Mouse (Mus musculus): ENCODE measurements around the gene Carns1.

Carns1 gene

DNA sequence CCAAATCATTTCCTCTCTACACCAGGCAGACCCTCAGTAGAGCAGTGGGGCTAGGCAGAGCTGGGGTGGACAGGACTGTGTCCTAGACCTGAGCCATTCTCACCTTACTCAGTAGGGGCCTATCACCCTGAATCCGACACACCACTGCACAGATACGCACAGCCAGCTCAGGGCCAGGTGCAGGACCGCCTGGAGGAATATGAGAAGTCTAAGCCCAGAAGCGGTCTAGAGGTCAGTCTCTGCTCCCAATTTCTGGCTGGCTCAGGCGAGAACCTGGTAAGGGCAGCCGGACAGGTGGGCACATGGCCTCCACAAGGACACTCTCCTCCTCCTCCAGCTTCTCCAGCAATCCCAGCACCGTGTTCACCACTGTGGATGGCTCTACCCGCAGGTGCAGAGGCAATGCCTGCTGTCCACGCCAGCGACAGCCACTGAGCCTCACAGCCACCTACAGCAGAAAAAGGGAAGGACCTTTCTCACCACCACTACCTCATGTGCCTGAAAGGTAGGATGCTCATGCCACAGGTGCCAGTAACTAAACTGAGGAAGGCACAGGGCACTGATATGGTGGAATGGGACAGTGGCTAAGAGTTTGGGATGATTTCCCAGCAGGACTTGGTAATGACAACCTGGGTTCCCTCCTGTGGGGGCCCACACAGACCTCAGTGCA lies 4.4 kb downstream of the Carns1 start:
- no peak for DNase-seq (ENCODE audit: low read depth)

- DNase-seq (ENCODE audit: low read depth) = no peak
Measured at GRCm38 (mm10) chr19:4169810-4170209, 5.5 kb downstream of the Carns1 start.

DNA sequence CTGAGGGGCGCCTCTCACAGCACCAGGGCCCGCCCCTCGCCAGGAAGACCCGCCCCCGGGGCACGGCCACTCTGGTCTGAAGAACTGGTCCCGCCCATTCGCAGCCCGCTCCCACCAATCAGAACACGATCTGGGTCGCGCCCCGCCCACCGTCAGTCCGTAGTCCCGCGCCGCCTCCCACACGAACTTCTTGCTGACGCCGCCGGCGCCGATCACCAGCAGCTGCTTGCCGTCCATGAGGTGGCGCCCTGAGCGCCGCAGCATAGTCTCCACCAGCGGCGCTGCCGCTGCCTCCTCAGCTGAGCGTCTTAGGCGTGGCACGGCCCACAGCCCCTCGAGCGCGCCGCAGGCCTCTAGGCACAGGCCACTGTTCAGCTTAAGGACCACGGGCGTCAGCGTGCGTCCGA lies 5.9 kb downstream of the Carns1 start:
- peak; percentile 92 for DNase-seq (ENCODE audit: low read depth)

GRCm38 (mm10) chr19:4166678-4167476 lies 8.4 kb downstream of the Carns1 start:
- no peak for DNase-seq (ENCODE audit: low read depth)

- DNase-seq (ENCODE audit: low read depth) = no peak
Measured at GRCm38 (mm10) chr19:4164721-4165120, 10.6 kb downstream of the Carns1 start.

DNA sequence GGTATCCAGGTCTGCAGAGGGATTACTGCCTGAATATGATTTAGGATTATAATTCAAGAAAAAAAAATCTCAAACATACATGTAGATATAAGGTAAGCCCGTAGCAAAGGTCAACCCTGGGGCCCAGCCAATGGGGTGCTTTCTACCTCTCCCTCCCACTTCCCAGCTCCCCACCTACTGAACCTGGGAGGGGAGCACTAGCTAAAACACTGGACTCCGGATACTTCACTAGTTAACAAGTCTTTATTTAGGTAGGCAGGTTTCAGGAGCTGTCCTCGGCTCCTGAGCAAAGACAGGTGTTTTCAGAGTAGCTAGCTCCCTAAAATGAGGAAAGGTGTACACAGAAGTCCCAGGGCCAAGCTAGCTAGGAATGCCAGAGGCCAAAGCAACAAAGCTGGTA lies 11.2 kb downstream of the Carns1 start:
- DNase-seq (ENCODE audit: low read depth) = no peak

DNA sequence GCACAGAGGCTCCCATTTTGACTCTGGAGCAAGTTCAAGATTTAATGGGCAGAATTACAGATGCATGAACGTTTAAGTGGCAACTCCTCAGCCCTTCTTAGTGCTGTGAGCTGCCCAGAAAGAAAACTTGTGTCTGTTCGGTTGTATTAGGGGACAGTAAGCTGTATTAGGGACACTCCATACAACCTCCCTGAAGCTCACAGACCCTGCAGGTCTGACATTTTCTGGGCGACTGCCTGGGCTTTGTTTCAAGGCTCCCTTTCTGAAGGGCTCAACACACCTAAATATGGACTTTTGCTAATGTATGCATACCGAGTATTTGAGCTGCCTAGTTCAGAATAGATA lies 11.8 kb downstream of the Carns1 start:
- DNase-seq (ENCODE audit: low read depth) = no peak

DNA sequence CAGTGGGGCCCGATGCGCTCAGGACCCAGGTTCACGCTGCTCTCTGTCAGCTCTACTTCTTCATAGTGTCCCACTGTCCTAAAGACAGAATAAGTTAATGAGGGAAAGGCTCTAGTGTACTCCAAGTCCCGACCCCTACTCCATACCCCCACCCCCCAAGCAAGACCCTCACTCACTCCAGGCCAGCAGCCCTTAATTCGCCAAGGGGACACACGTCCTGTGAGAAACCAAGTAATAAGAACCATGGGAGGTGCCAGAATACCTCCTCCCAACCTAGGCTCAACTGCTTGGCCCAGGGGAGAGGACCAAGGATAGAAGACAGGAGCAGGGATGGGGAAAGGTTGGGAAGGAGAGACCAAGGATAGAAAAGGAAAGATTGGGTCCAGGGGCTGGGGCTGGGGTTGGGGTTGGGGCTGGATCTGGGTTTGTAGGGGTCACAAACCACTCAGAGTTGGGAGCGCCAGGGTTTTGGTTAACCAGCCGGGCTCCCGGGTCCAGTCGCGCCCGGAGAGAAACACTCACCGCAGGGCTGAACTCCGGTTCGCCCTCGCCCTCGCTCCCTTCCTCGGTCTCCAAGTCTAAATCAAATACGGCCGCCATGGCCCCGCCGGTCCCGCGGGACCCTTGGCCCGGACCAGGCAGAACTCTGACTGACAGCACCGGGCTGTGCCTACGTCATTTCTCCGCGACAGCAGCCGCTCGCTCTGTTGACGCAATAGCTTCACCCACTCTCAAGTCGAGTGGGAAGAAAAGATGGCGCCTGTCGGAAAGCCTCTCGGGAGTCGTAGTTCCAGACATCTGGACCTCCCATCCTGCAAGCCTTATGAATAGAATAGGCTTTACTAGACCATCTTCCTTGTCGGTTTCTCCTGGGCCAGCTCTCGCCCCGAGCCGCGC lies 12.4 kb downstream of the Carns1 start, which contains the start of gene Rps6kb2:
Gene Rps6kb2 (minus strand): TSS at position 709 of the 897 bp plus-strand sequence.
- DNase-seq (ENCODE audit: low read depth) = peak; percentile 96

DNA sequence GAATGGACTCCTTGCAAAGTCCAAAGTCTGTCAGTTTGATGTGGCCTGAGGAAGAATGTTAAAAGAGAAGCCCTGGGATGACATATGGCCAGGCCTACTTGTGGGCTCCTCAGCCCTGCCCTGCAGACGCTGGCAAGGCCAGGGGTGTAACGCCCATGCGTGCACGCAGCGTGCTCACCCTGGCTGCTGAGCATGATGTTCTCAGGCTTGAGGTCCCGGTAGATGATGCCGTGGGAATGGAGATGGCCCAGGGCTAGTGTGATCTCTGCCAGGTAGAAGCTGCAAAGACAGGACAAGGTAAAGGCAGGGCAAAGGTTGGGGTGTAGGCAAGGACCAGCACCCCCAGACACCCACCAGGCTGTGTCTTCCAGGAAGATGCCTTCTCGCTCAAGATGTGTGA lies 16.2 kb downstream of the Carns1 start:
- DNase-seq (ENCODE audit: low read depth) = no peak

DNA sequence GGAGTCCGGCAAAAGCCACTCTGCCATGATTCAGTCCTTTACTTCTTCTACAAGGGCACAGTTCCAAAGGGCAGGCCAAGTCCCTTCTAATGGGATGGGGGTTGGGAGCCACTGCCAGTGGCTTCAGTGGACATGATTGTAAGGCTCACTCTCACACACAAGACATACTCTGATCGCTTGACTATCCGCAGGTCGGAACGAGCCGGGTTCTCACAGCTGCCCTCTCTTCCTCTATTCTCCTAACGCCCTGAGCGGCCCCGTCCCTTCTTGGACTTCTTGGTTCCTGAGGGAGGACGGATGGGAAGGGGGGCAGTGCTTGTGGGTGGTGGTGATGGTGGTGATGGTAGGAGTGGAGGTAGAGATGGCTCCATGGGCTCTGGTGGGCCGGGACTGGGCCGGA lies 18.5 kb downstream of the Carns1 start:
- no peak for DNase-seq (ENCODE audit: low read depth)

GRCm38 (mm10) chr19:4156073-4156579 lies 19.2 kb downstream of the Carns1 start:
- no peak for DNase-seq (ENCODE audit: low read depth)

- no peak for DNase-seq (ENCODE audit: low read depth)
Measured at GRCm38 (mm10) chr19:4155223-4156072, 19.8 kb downstream of the Carns1 start.

- no peak for DNase-seq (ENCODE audit: low read depth)
Measured at GRCm38 (mm10) chr19:4154437-4155222, 20.6 kb downstream of the Carns1 start.

DNA sequence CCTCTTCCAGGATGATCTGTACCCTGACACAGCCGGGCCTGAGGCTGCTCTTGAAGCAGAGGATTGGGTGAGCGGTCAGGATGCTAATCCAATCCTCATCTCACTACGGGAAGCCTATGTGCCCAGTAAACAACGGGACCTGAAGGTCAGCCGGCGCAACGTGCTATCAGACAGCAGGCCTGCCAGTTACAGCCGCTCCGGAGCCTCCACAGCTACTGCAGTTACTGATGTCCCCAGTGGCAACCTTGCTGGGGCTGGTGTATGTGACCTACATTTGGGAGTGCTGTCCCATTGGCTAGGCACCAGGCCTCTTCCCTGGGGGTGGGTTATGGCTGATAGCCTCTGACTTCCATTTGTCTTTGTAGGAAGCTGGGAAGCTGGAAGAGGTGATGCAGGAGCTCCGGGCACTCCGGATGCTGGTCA lies 22.0 kb downstream of the Carns1 start, which contains the start of gene Ptprcap:
Gene Ptprcap (plus strand): TSS at position 373 of the 423 bp plus-strand sequence.
- DNase-seq (ENCODE audit: low read depth) = no peak

GRCm38 (mm10) chr19:4152445-4153231 lies 22.6 kb downstream of the Carns1 start:
- no peak for DNase-seq (ENCODE audit: low read depth)

GRCm38 (mm10) chr19:4151898-4152297 lies 23.4 kb downstream of the Carns1 start:
- no peak for DNase-seq (ENCODE audit: low read depth)

GRCm38 (mm10) chr19:4151488-4151860 lies 23.8 kb downstream of the Carns1 start:
- no peak for DNase-seq (ENCODE audit: low read depth)

DNA sequence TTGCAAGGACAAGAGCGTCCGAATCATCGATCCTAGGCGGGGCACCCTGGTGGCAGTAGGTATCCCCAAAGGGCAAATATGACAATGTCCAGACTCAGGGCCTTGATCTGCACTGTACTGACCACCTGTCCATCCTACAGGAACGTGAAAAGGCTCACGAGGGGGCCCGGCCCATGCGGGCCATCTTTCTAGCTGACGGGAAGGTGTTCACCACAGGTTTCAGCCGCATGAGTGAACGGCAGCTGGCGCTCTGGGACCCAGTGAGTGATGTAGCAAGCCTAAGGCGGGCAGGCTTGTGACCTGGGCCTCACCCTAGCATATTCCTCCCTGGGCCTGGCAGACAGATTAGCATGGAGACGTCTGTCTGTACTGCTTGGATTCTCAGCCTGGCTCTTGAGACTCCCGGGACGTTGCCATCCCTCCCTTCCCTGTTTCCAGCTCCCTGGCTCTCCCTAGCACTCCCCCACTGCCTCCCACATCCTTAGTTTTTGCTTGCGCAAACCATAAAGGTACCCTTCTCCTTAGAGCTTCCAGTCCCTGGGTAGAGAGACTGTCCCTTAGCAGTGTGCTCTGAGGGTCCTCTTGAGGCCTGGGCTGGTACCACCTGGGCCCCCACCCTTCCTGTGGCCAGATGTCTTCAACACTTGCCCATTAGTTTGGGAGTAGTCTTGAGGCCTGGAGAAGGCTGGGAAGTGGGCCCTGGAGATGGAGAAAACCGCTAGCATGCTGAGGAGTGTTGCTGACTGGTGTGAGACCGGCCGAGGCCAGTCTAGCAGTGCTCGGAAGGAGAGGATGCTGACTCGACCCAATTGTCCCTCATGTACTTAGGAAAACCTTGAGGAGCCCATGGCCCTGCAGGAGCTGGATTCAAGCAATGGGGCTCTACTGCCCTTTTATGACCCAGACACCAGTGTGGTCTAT lies 24.5 kb downstream of the Carns1 start:
- no peak for DNase-seq (ENCODE audit: low read depth)
